Mouse (Mus musculus) 3134 (cell line): ENCODE data around the gene Arhgap45.

Source experiments
- DNase-seq: peaks from one replicate; pipeline ENCODE4 v3.0.0-alpha.2; 2011; ENCODE audit warnings: low spot score; ENCODE audit not compliant: insufficient read length; ENCODE audit errors: extremely low read depth

Arhgap45 gene

GRCm38 (mm10) chr10:80013609-80014008 lies 2.8 kb upstream of the Arhgap45 start:
- no peak for DNase-seq

- peak; percentile 62 for DNase-seq
Measured at GRCm38 (mm10) chr10:80014484-80015290, 1.8 kb upstream of the Arhgap45 start.

- no peak for DNase-seq
Measured at GRCm38 (mm10) chr10:80015583-80015982, 870 bp upstream of the Arhgap45 start.

GRCm38 (mm10) chr10:80016931-80017330 lies 478 bp downstream of the Arhgap45 start:
- no peak for DNase-seq

GRCm38 (mm10) chr10:80017361-80017760 lies 908 bp downstream of the Arhgap45 start:
- no peak for DNase-seq

GRCm38 (mm10) chr10:80017771-80018170 lies 1.3 kb downstream of the Arhgap45 start:
- DNase-seq = no peak

GRCm38 (mm10) chr10:80018739-80019297 lies 2.4 kb downstream of the Arhgap45 start:
- peak; percentile 55 for DNase-seq

GRCm38 (mm10) chr10:80019471-80020131 lies 3.1 kb downstream of the Arhgap45 start:
- DNase-seq = no peak

- no peak for DNase-seq
Measured at GRCm38 (mm10) chr10:80020191-80020590, 3.7 kb downstream of the Arhgap45 start.

GRCm38 (mm10) chr10:80020603-80021319 lies 4.3 kb downstream of the Arhgap45 start:
- DNase-seq = no peak

- DNase-seq = no peak
Measured at GRCm38 (mm10) chr10:80021320-80021641, 4.8 kb downstream of the Arhgap45 start.

GRCm38 (mm10) chr10:80022164-80022563 lies 5.7 kb downstream of the Arhgap45 start:
- DNase-seq = no peak

GRCm38 (mm10) chr10:80022806-80023205 lies 6.4 kb downstream of the Arhgap45 start:
- DNase-seq = no peak

- DNase-seq = no peak
Measured at GRCm38 (mm10) chr10:80023758-80024157, 7.3 kb downstream of the Arhgap45 start.

GRCm38 (mm10) chr10:80024229-80025043 lies 8.0 kb downstream of the Arhgap45 start:
- DNase-seq = no peak

GRCm38 (mm10) chr10:80025044-80025347 lies 8.5 kb downstream of the Arhgap45 start:
- DNase-seq = no peak

- no peak for DNase-seq
Measured at GRCm38 (mm10) chr10:80025463-80025862, 9.0 kb downstream of the Arhgap45 start.

- no peak for DNase-seq
Measured at GRCm38 (mm10) chr10:80025889-80026288, 9.4 kb downstream of the Arhgap45 start.

GRCm38 (mm10) chr10:80027681-80028520 lies 11.4 kb downstream of the Arhgap45 start:
- no peak for DNase-seq

GRCm38 (mm10) chr10:80028521-80028846 lies 12.0 kb downstream of the Arhgap45 start:
- DNase-seq = no peak
